17 mouse cellular contexts compared by ENCODE assay signal in the genomic region with DNA sequence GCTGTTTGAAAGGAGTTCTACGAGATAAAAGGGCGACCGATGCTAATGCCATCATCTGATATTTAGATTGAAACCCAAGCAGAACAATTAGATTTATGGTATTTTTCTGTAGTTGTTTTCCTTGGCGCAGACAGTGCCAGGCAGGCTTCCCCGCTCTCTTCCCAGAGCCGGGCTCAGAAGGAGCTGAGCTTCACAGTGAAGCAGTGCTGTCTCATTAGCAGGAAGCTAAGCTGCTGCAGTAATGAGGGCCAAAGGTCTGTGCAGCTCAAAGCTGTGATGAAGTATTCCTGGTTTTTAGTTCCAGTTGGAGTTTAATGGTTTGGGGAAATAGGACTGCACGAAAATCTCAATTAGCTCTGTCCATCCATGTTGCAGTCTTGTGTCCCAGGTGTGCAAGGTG.
DNase-seq lines count a peak whose midpoint lies in the region; ATAC-seq and TF ChIP-seq lines count a peak whose summit lies in the region.
"Had no signal": no experiment of that assay in that cellular context is flagged by ENCODE, and none has a peak within 500 bp of the region (broad histone marks: within the 10 kb centered on the region; RNA-seq: fewer than 3 reads in every experiment).

No protein-coding gene starts in this region.

- no peaks in the 10 kb centered on the region for H3K9me3 ChIP-seq in midbrain, embryonic 12.5 days
- no peaks in the 10 kb centered on the region for H3K9me3 ChIP-seq in midbrain, embryonic 10.5 days (replicated peaks)
- H3K9me3 ChIP-seq in forebrain, embryonic 16.5 days (ENCODE audit: control insufficient read depth, low read length) = no peaks in the 10 kb centered on the region
- no peaks in the 10 kb centered on the region for H3K9me3 ChIP-seq in kidney, postnatal 0 days (replicated peaks; ENCODE audit: low read length)
- no peaks in the 10 kb centered on the region for H3K9me3 ChIP-seq in midbrain, postnatal 0 days (ENCODE audit: low read length)
- H3K9me3 ChIP-seq: embryonic facial prominence, embryonic 10.5 days; hindbrain, embryonic 15.5 days had no signal

- no peak overlapping the region for H3K4me2 ChIP-seq in midbrain, embryonic 12.5 days (replicated peaks)
- H3K4me2 ChIP-seq in forebrain, embryonic 16.5 days (ENCODE audit: low read length) = no peak overlapping the region
- H3K4me2 ChIP-seq in kidney, postnatal 0 days (ENCODE audit: low read length) = no peak overlapping the region
- H3K4me2 ChIP-seq in midbrain, postnatal 0 days (ENCODE audit: low read depth, low read length, poor library complexity, severe bottlenecking) = no peak overlapping the region
- H3K4me2 ChIP-seq: hindbrain, embryonic 15.5 days had no signal

- no peak overlapping the region for H3K4me3 ChIP-seq in midbrain, embryonic 12.5 days
- no peak overlapping the region for H3K4me3 ChIP-seq in midbrain, embryonic 10.5 days
- no peak overlapping the region for H3K4me3 ChIP-seq in forebrain, embryonic 16.5 days (replicated peaks; ENCODE audit: low read length)
- H3K4me3 ChIP-seq in kidney, postnatal 0 days (replicated peaks; ENCODE audit: low read depth, low read length) = no peak overlapping the region
- H3K4me3 ChIP-seq in midbrain, postnatal 0 days (ENCODE audit: low read depth, low read length) = no peak overlapping the region
- H3K4me3 ChIP-seq: embryonic facial prominence, embryonic 10.5 days; erythroblast, embryonic 14.5 days; hindbrain, embryonic 15.5 days had no signal

- no peaks in the 10 kb centered on the region for H3K27me3 ChIP-seq in midbrain, embryonic 12.5 days
- no peaks in the 10 kb centered on the region for H3K27me3 ChIP-seq in midbrain, embryonic 10.5 days (ENCODE audit: low read depth, poor library complexity, severe bottlenecking)
- no peaks in the 10 kb centered on the region for H3K27me3 ChIP-seq in forebrain, embryonic 16.5 days (replicated peaks; ENCODE audit: control insufficient read depth, insufficient read depth, low read length)
- H3K27me3 ChIP-seq in kidney, postnatal 0 days (ENCODE audit: insufficient read depth, low read length) = no peaks in the 10 kb centered on the region
- no peaks in the 10 kb centered on the region for H3K27me3 ChIP-seq in midbrain, postnatal 0 days (ENCODE audit: insufficient read depth, low read length)
- H3K27me3 ChIP-seq: hindbrain, embryonic 15.5 days had no signal

- ATAC-seq in midbrain, embryonic 12.5 days (ENCODE audit: low FRiP score, low read depth) = no peak
- 0 out of 2 replicates have a peak, but pooled peaks have one; percentile 72 for ATAC-seq in forebrain, embryonic 16.5 days
- no peak for ATAC-seq in kidney, postnatal 0 days (replicated peaks; ENCODE audit: low FRiP score, low read depth)
- ATAC-seq in midbrain, postnatal 0 days (ENCODE audit: low FRiP score) = no peak
- ATAC-seq: activated CD4-positive, CD25-positive, alpha-beta regulatory T cell, adult 4 months had no signal

- 86% methylated on average over 7 of the region's 7 CpGs for WGBS in midbrain, embryonic 12.5 days
- 93% methylated on average over 7 of the region's 7 CpGs for WGBS in midbrain, embryonic 10.5 days
- 34% methylated on average over 7 of the region's 7 CpGs for WGBS in forebrain, embryonic 16.5 days
- 36% methylated on average over 7 of the region's 7 CpGs for WGBS in kidney, postnatal 0 days
- 56% methylated on average over 7 of the region's 7 CpGs for WGBS in midbrain, postnatal 0 days

- no peak for TF ChIP-seq CTCF in kidney, postnatal 0 days (IDR thresholded peaks at IDR 0.05; ENCODE audit: low read depth)
- TF ChIP-seq CTCF in midbrain, postnatal 0 days (IDR thresholded peaks at IDR 0.05) = no peak

- intact Hi-C loops in heart, postnatal 36 days (cut with DNase I) = no loop called here

- peaks cover 24% of the 10 kb centered on the region for H3K4me1 ChIP-seq in midbrain, embryonic 12.5 days
- H3K4me1 ChIP-seq in midbrain, embryonic 10.5 days = peaks cover 19% of the 10 kb centered on the region
- H3K4me1 ChIP-seq in forebrain, embryonic 16.5 days (replicated peaks; ENCODE audit: control insufficient read depth, insufficient read depth, low read length) = peaks cover 34% of the 10 kb centered on the region
- H3K4me1 ChIP-seq in kidney, postnatal 0 days (replicated peaks; ENCODE audit: insufficient read depth, low read length) = peaks cover 3% of the 10 kb centered on the region; the same call in 1 of the 2 replicates
- H3K4me1 ChIP-seq in midbrain, postnatal 0 days (ENCODE audit: insufficient read depth, low read length) = 0 out of 2 replicates have a peak, but pooled peaks cover 3% of the 10 kb centered on the region

- DNase-seq in midbrain, embryonic 10.5 days (ENCODE audit: low spot score) = no peak
- DNase-seq in kidney, postnatal 0 days (ENCODE audit: low spot score) = peak; percentile 66
- peak; percentile 40 for DNase-seq in midbrain, postnatal 0 days (ENCODE audit: low spot score)
- no peak for DNase-seq in urinary bladder, postnatal 4 days (ENCODE audit: low spot score in 2 of 2)
- DNase-seq in right cerebral cortex, adult 18-20 months = no peak
- no peak for DNase-seq in heart, postnatal 36 days
- DNase-seq: adrenal gland, postnatal 36 days; cerebellum, postnatal 25 days; lung, postnatal 4 days; thymus, postnatal 14 days had no signal

- no peak overlapping the region for H3K9ac ChIP-seq in midbrain, embryonic 12.5 days (replicated peaks)
- no peak overlapping the region for H3K9ac ChIP-seq in forebrain, embryonic 16.5 days (replicated peaks; ENCODE audit: low read depth, low read length)
- no peak overlapping the region for H3K9ac ChIP-seq in kidney, postnatal 0 days (ENCODE audit: low read depth, low read length)
- no peak overlapping the region for H3K9ac ChIP-seq in midbrain, postnatal 0 days (replicated peaks; ENCODE audit: low read length, poor library complexity, severe bottlenecking)
- H3K9ac ChIP-seq: hindbrain, embryonic 15.5 days had no signal

- H3K27ac ChIP-seq in midbrain, embryonic 12.5 days (replicated peaks) = peak overlapping the region; percentile 61
- no peak overlapping the region for H3K27ac ChIP-seq in midbrain, embryonic 10.5 days (replicated peaks)
- H3K27ac ChIP-seq in forebrain, embryonic 16.5 days (ENCODE audit: low read length) = no peak overlapping the region; the same call in 1 of the 2 replicates
- no peak overlapping the region for H3K27ac ChIP-seq in kidney, postnatal 0 days
- no peak overlapping the region for H3K27ac ChIP-seq in midbrain, postnatal 0 days (ENCODE audit: low read depth, low read length)
- H3K27ac ChIP-seq: embryonic facial prominence, embryonic 10.5 days; hindbrain, embryonic 15.5 days; stomach, postnatal 0 days had no signal

- H3K36me3 ChIP-seq in midbrain, embryonic 12.5 days = no peaks in the 10 kb centered on the region
- no peaks in the 10 kb centered on the region for H3K36me3 ChIP-seq in midbrain, embryonic 10.5 days
- H3K36me3 ChIP-seq in forebrain, embryonic 16.5 days (ENCODE audit: control insufficient read depth, insufficient read depth) = no peaks in the 10 kb centered on the region
- H3K36me3 ChIP-seq in kidney, postnatal 0 days (ENCODE audit: insufficient read depth, low read length) = no peaks in the 10 kb centered on the region
- H3K36me3 ChIP-seq in midbrain, postnatal 0 days (ENCODE audit: insufficient read depth, low read length) = no peaks in the 10 kb centered on the region
- H3K36me3 ChIP-seq: embryonic facial prominence, embryonic 10.5 days; hindbrain, embryonic 15.5 days had no signal

Comparison
In these comparisons a context has a peak if more than half of its experiments do, and no peak if none do; other contexts are left out.
1. DNase-seq: peak in kidney, postnatal 0 days (single experiment) and midbrain, postnatal 0 days (single experiment); none in midbrain, embryonic 10.5 days (single experiment), urinary bladder, postnatal 4 days (0 of 2), right cerebral cortex, adult 18-20 months (single experiment) and heart, postnatal 36 days (0 of 2).